8 mouse cellular contexts compared by ENCODE assay signal in the genomic region with DNA sequence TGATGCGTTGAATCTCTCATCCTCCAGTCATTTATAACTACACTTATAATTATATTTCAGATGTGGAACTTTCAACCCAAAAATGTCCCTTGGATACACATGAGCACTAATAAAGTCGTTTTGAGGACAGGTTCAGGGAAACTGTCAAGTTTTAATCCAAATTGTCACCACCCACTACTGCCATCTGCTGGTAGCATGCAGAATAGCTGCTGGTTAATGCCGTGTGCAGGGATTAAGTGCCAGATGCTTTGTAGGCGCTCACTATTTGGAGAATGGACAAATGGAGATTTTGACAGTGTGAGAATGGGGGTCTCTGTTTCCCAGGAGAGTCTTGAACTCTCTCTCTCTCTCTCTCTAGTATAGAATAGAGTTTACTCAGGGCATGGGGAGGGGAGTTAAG. TPM values are rescaled to one million over a fixed set of nuclear protein-coding genes. Genes with fewer than 3 reads are reported as not detected.
DNase-seq lines count a peak whose midpoint lies in the region; ATAC-seq and TF ChIP-seq lines count a peak whose summit lies in the region.

No protein-coding gene starts in this region.

- no peaks in the 10 kb centered on the region for H3K36me3 ChIP-seq in heart, embryonic 10.5 days
- H3K36me3 ChIP-seq in forebrain, postnatal 0 days (ENCODE audit: insufficient read depth), result no peaks in the 10 kb centered on the region
- no peaks in the 10 kb centered on the region for H3K36me3 ChIP-seq in stomach, postnatal 0 days (ENCODE audit: control insufficient read depth, insufficient read depth, low read length)

- WGBS in heart, embryonic 10.5 days, result 16% methylated on average over 4 of the region's 4 CpGs
- 15% methylated on average over 4 of the region's 4 CpGs for WGBS in forebrain, postnatal 0 days
- 11% methylated on average over 4 of the region's 4 CpGs for WGBS in stomach, postnatal 0 days

- no peak overlapping the region for H3K4me2 ChIP-seq in forebrain, postnatal 0 days (ENCODE audit: low read depth)
- H3K4me2 ChIP-seq in stomach, postnatal 0 days (replicated peaks; ENCODE audit: low read depth), result no peak overlapping the region

- H3K27me3 ChIP-seq in heart, embryonic 10.5 days (ENCODE audit: insufficient read depth, poor library complexity, severe bottlenecking), result peaks cover 16% of the 10 kb centered on the region; the same call in 1 of the 2 replicates
- no peaks in the 10 kb centered on the region for H3K27me3 ChIP-seq in forebrain, postnatal 0 days (ENCODE audit: insufficient read depth, low read length)
- no peaks in the 10 kb centered on the region for H3K27me3 ChIP-seq in stomach, postnatal 0 days (ENCODE audit: control insufficient read depth, insufficient read depth, low read length)

- H3K9ac ChIP-seq in forebrain, postnatal 0 days, result no peak overlapping the region
- H3K9ac ChIP-seq in stomach, postnatal 0 days (ENCODE audit: low read length), result no peak overlapping the region

- H3K4me1 ChIP-seq in heart, embryonic 10.5 days, result no peaks in the 10 kb centered on the region
- no peaks in the 10 kb centered on the region for H3K4me1 ChIP-seq in forebrain, postnatal 0 days (ENCODE audit: insufficient read depth)
- H3K4me1 ChIP-seq in stomach, postnatal 0 days (replicated peaks; ENCODE audit: control insufficient read depth, insufficient read depth), result no peaks in the 10 kb centered on the region

- no peak for TF ChIP-seq EP300 in stomach, postnatal 0 days (optimal IDR thresholded peaks at IDR 0.05)

- peak; percentile 18; the same call in 1 of the 2 replicates for ATAC-seq in forebrain, postnatal 0 days
- ATAC-seq in stomach, postnatal 0 days (ENCODE audit: low FRiP score, low TSS enrichment), result no peak

- H3K27ac ChIP-seq in heart, embryonic 10.5 days, result no peak overlapping the region
- H3K27ac ChIP-seq in forebrain, postnatal 0 days (ENCODE audit: low read depth, low read length), result no peak overlapping the region
- H3K27ac ChIP-seq in stomach, postnatal 0 days (replicated peaks), result no peak overlapping the region

- peak; percentile 25 to 69 for DNase-seq in heart, adult 18-20 months
- DNase-seq in heart, embryonic 10.5 days (ENCODE audit: low spot score), result no peak
- peak; percentile 25 for DNase-seq in spleen, adult 12 weeks (ENCODE audit: low spot score)
- no peak for DNase-seq in spleen, postnatal 36 days (ENCODE audit: low spot score in 2 of 2)
- DNase-seq in c-Kit-positive CD71-positive TER-119-positive erythroid progenitor cells, embryonic 14.5 days (ENCODE audit: low spot score), result peak; percentile 46
- peak; percentile 88 for DNase-seq in forebrain, postnatal 0 days
- peak; percentile 49 for DNase-seq in lung, postnatal 25 days (ENCODE audit: low spot score)
- DNase-seq in stomach, postnatal 0 days (ENCODE audit: low spot score), result peak; percentile 36

- peak; percentile 96 for TF ChIP-seq CTCF in forebrain, postnatal 0 days (IDR thresholded peaks at IDR 0.05; ENCODE audit: low read depth)
- TF ChIP-seq CTCF in stomach, postnatal 0 days (IDR thresholded peaks at IDR 0.05; ENCODE audit: low read depth), result peak; percentile 93

- no peak overlapping the region for H3K4me3 ChIP-seq in heart, embryonic 10.5 days
- H3K4me3 ChIP-seq in forebrain, postnatal 0 days (ENCODE audit: low read depth, low read length), result no peak overlapping the region
- no peak overlapping the region for H3K4me3 ChIP-seq in stomach, postnatal 0 days (ENCODE audit: low read depth, low read length)

- H3K9me3 ChIP-seq in heart, embryonic 10.5 days, result no peaks in the 10 kb centered on the region
- no peaks in the 10 kb centered on the region for H3K9me3 ChIP-seq in forebrain, postnatal 0 days (ENCODE audit: low read length)
- H3K9me3 ChIP-seq in stomach, postnatal 0 days (ENCODE audit: control insufficient read depth, low read length), result no peaks in the 10 kb centered on the region

RNA-seq across cellular contexts. Expression of a gene that starts 16.7 kb away (rescaled TPM):
- 1 to 10 TPM; 6.6 to 9.7 TPM for total RNA-seq in heart, adult 18-20 months (2021)
- 13.5 and 21.8 TPM in 2 replicates for polyA plus RNA-seq in heart, embryonic 10.5 days (2016; fragmentation: Nextera tagmentation; extraction: Ambion mirVana)
- total RNA-seq in forebrain, postnatal 0 days (2014; rRNA removed), result 44.4 and 47.9 TPM in 2 replicates
- 25.1 and 30.2 TPM in 2 replicates for polyA plus RNA-seq in forebrain, postnatal 0 days (2015; fragmentation: Nextera tagmentation; extraction: Ambion mirVana)
- 17.8 and 18.9 TPM in 2 replicates for polyA plus RNA-seq in stomach, postnatal 0 days (2015; fragmentation: Nextera tagmentation; extraction: Ambion mirVana)

RNA-seq across cellular contexts. Expression of a gene that starts 30.0 kb away (rescaled TPM):
- total RNA-seq in heart, adult 18-20 months (2021), result 1 to 10 TPM; 2.5 to 5.0 TPM
- polyA plus RNA-seq in heart, embryonic 10.5 days (2016; fragmentation: Nextera tagmentation; extraction: Ambion mirVana), result 0.21 and 0.39 TPM in 2 replicates
- not detected in 2 replicates for total RNA-seq in forebrain, postnatal 0 days (2014; rRNA removed)
- polyA plus RNA-seq in forebrain, postnatal 0 days (2015; fragmentation: Nextera tagmentation; extraction: Ambion mirVana), result 0.08 and 0.16 TPM in 2 replicates
- 1.0 and 1.3 TPM in 2 replicates for polyA plus RNA-seq in stomach, postnatal 0 days (2015; fragmentation: Nextera tagmentation; extraction: Ambion mirVana)

Comparison
In these comparisons a context has a peak if more than half of its experiments do, and no peak if none do; other contexts are left out.
1. DNase-seq: peak in heart, adult 18-20 months (2 of 2), spleen, adult 12 weeks (single experiment), c-Kit-positive CD71-positive TER-119-positive erythroid progenitor cells, embryonic 14.5 days (single experiment), forebrain, postnatal 0 days (single experiment), lung, postnatal 25 days (single experiment) and stomach, postnatal 0 days (single experiment); none in heart, embryonic 10.5 days (single experiment) and spleen, postnatal 36 days (0 of 2).